Mouse (Mus musculus): ENCODE results near the gene Slc43a3. TPM values are rescaled to one million over a fixed set of nuclear protein-coding genes. Genes with fewer than 3 reads are reported as not detected.

Gene Slc43a3
- polyA plus RNA-seq, 1 experiment: 142 TPM

DNA sequence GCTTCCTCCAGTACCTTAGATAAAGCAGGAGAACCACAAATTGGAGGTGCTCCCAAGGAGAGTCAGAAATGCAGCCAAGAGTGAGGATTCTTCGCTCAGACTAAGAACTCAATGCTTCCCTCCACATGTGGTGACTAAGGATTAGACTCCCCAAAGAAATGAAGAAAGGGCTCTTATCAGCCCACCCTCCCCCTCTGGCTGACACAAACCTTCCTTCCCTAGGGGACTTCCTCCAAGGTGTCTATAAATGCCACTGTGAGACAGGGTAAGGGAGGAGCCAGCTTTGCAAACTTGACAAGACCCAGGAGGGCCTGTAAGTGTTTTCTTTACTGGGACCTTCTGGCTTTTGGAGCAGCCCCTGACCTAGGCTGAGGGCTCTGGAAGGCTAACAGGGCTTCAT is 43.8 kb downstream of the Slc43a3 start, which contains the start of gene Prg2:
TSS of gene Prg2 (plus strand) at position 274 of the 400 bp plus-strand sequence.
- no peak for DNase-seq (ENCODE audit: low spot score)

DNA sequence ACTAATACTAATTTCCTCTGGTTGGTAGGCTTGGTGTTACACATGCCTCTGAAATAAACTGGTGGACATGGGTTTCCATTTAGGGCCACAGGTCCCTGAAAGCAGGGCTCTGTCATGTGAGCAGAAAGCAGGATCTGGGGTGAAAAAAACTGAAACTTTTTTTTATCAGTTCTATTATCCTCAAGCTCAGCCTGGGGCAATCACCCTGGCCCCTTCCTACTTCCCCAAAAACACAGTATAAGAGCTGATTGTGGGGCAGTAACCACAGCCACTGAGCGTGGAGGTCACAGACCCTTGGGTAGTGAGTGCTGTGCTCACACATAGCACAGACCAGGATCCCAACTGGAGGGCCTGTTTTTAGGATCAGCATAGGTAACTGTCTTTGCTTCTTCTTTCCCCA is 51.6 kb downstream of the Slc43a3 start, which contains the start of gene Prg3:
TSS of gene Prg3 (plus strand) at position 286 of the 400 bp plus-strand sequence.
- DNase-seq (ENCODE audit: low spot score): no peak

DNA sequence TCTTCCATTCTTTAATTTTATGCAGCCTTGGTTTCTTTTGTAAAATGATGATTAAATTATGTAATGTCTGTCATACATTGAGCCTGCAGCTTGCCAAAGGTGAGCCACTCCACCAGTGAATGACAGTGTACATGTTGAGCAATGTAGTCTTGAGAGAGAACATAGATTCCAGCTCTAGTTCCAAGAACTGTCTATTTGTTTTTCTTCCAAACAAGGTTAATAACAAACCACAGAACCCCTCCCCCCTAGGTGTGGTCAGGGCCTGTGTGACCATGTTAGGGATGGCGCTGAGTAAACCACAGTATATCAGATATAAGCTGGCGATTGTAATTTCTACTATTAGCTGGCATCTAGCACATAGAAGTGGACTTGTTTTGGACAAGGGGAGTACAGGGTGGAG is 60.0 kb downstream of the Slc43a3 start:
- DNase-seq (ENCODE audit: low spot score): no peak

DNA sequence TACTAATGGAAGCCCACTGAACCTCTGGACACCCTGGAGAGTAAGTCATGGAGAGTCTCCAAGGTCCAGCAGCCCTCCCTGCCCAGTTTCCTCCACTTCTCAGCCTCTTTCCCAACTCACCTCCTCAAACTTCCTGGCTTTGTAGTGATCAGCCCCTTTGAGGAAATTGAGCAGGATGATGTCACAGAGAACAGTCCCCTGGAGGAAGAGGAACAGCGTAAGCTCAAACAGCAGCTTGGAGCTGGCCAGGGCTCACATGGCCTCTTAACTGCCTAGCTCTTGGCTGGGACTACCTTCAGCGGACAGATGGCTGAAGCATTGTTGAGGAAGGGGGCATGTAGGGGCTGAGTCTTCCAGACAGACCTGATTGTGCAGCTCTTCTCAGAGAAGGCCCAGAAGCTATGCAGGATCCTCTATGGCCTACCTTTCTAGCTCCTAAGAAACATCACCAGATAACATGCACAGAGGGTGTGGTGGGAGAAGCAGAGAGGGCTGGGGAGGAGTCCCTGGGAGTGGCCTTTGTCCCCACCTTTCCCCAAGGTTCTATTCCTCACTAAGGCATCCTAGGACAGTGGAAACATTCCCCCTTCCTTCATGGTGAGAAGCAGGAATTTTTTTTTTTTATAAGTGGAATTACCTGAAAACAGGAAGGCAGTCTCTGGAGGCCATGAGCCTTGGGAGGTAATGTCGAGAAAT is 63.3 kb downstream of the Slc43a3 start:
- no peak for DNase-seq (ENCODE audit: low spot score)

DNA sequence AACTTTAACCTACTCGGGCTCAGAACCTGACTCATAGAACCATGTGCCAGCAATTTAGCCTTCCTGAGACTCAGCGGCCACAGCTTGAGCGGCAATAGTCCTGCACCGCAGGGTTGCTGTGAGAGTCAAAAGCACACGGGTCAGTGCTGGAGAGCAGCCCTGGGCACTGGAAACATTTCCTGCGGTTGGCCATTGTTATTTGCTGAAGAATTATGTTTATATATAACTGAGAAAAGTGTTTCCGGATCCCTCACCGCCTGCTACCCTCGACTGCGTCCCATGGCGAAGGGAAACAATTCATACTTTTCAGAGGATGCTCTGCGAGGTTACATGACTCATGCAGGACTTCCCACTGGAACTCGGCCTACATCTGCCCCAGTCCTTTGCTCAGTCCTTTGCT is 65.1 kb downstream of the Slc43a3 start:
- no peak for DNase-seq (ENCODE audit: low spot score)

DNA sequence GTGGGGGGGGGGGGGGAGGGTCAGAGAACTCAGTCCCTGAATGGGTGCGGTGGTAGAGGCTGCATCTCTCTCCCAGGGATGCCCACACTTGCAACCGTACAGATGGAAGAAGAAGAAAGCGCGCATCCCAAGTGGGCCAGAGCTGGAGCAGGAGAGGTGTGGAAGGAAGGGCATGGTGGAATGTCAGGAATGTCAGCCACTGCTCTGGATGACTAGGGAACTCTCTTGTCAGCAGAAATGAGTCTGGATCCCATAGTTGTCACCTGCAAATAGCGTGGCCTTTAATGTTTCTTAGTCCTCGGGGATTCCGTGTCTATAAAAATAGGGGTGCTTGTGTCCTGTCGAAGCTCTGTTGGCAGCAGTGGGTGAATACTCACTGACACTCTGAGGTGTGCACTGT is 66.2 kb downstream of the Slc43a3 start:
- DNase-seq (ENCODE audit: low spot score): no peak

DNA sequence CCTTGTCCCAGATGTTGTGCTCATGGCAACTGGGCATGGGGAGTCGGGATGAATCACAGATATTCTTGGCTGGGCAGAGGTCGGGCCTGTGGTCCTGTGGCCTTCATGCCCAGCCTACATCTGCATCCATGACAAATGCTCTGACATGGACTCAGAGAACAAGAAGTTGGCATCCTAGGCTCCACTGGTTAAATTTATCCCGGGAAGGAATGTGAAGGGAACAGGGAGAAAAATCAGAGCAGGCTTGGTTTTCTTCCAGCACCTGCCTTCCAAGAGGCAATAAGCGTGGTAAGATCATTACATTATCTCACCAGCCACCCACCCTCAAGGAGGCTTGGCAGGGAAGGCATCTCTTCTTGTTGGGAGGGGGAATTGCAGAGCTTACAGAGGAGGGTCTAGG is 68.0 kb downstream of the Slc43a3 start:
- no peak for DNase-seq (ENCODE audit: low spot score)

DNA sequence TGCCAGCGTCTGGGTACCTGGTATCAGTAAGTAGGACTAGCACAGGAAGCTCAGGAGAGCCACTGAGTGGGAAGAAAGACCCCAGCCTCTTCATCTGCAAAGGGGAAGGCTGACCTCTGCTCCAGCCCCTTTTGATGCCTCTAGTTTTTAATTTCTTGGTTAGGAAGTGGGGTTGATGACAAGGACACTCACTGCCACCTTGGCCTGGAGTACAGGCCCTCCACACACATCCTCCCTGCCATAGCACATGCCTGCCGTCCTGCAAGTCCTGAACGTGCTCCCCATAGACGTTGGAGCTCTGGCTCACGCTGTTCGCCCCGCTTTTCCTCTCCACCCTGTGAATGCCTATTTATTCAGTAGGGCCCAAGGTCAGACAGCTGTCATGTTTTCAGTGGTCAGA is 70.2 kb downstream of the Slc43a3 start:
- no peak for DNase-seq (ENCODE audit: low spot score)

DNA sequence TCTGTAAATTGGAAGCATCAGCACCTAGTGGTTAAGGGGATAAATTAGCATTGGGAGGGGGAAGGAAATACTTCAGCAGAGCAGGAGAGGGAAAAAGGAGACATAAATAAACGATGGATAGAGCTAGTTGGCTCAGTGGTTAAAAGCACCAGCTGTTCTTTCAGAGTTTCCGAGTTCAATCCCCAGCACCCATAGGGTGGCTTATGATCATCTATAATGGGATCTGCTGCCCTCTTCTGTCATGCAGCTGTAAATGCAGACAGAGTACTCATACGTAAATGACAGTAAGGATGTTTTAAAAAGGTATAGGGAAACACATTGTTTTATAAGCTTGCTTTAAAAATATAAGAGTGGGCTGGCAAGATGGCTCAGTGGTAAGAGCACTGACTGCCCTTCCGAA is 71.3 kb downstream of the Slc43a3 start:
- DNase-seq (ENCODE audit: low spot score): no peak

Other genes starting within 250 kb of the Slc43a3 start
- 41.3 and 46.0 TPM in 2 replicates for gene Zdhhc5, start 221.4 kb upstream of the Slc43a3 start, polyA plus RNA-seq (2012; rRNA removed)
- gene Clp1, start 209.2 kb upstream of the Slc43a3 start, polyA plus RNA-seq (2012; rRNA removed): 15.4 and 20.7 TPM in 2 replicates
- 17.0 and 17.5 TPM in 2 replicates for gene Ypel4, start 202.5 kb upstream of the Slc43a3 start, polyA plus RNA-seq (2012; rRNA removed)
- gene Gm19426, start 192.9 kb upstream of the Slc43a3 start, polyA plus RNA-seq (2012; rRNA removed): 3.1 and 3.2 TPM in 2 replicates
- 711 and 879 TPM in 2 replicates for gene Serping1, start 161.1 kb upstream of the Slc43a3 start, polyA plus RNA-seq (2012; rRNA removed)
- gene Ube2l6, start 137.8 kb upstream of the Slc43a3 start, polyA plus RNA-seq (2012; rRNA removed): 36.2 and 36.3 TPM in 2 replicates
- gene Smtnl1, start 113.9 kb upstream of the Slc43a3 start, polyA plus RNA-seq (2012; rRNA removed): not detected in 2 replicates
- gene Timm10, start 109.6 kb upstream of the Slc43a3 start, polyA plus RNA-seq (2012; rRNA removed): 35.0 and 47.5 TPM in 2 replicates
- gene Slc43a1, start 97.7 kb upstream of the Slc43a3 start, polyA plus RNA-seq (2012; rRNA removed): 11.4 and 12.6 TPM in 2 replicates
- 1.4 and 1.6 TPM in 2 replicates for gene Rtn4rl2, start 49.9 kb upstream of the Slc43a3 start, polyA plus RNA-seq (2012; rRNA removed)
- gene Prg2, start 43.9 kb downstream of the Slc43a3 start, polyA plus RNA-seq (2012; rRNA removed): 0.27 and 0.33 TPM in 2 replicates
- gene Prg3, start 51.6 kb downstream of the Slc43a3 start, polyA plus RNA-seq (2012; rRNA removed): not detected in 2 replicates
- 81.0 and 88.4 TPM in 2 replicates for gene Ssrp1, start 100.7 kb downstream of the Slc43a3 start, polyA plus RNA-seq (2012; rRNA removed)
- 0.60 and 0.87 TPM in 2 replicates for gene P2rx3, start 100.9 kb downstream of the Slc43a3 start, polyA plus RNA-seq (2012; rRNA removed)
- 53.7 and 71.5 TPM in 2 replicates for gene Tnks1bp1, start 111.4 kb downstream of the Slc43a3 start, polyA plus RNA-seq (2012; rRNA removed)
- 7.3 and 9.6 TPM in 2 replicates for gene Aplnr, start 199.6 kb downstream of the Slc43a3 start, polyA plus RNA-seq (2012; rRNA removed)